Mouse (Mus musculus): Measurements from ENCODE around the gene Cilp2.

Gene Cilp2

GRCm38 (mm10) chr8:69901484-69902162 is 14.1 kb upstream of the Cilp2 start:
- DNase-seq (ENCODE audit: low spot score in 2 of 2), result peak; percentile 95 to 97

- no peak for DNase-seq (ENCODE audit: low spot score in 2 of 2)
These were observed 13.5 kb upstream of the Cilp2 start for GRCm38 (mm10) chr8:69900895-69901451.

- DNase-seq (ENCODE audit: low spot score in 2 of 2), result no peak
These were observed 12.4 kb upstream of the Cilp2 start for GRCm38 (mm10) chr8:69899876-69900275.

GRCm38 (mm10) chr8:69897857-69898256 is 10.4 kb upstream of the Cilp2 start:
- DNase-seq (ENCODE audit: low spot score in 2 of 2), result no peak

GRCm38 (mm10) chr8:69895772-69896451 is 8.4 kb upstream of the Cilp2 start:
- DNase-seq (ENCODE audit: low spot score in 2 of 2), result no peak

GRCm38 (mm10) chr8:69894836-69895332 is 7.4 kb upstream of the Cilp2 start:
- no peak for DNase-seq (ENCODE audit: low spot score in 2 of 2)

GRCm38 (mm10) chr8:69893863-69894262 is 6.4 kb upstream of the Cilp2 start:
- peak in 1 of 2 experiments; percentile 37 for DNase-seq (ENCODE audit: low spot score in 2 of 2)

- no peak for DNase-seq (ENCODE audit: low spot score in 2 of 2)
These were observed 3.3 kb upstream of the Cilp2 start for GRCm38 (mm10) chr8:69890813-69891241.

- DNase-seq (ENCODE audit: low spot score in 2 of 2), result no peak
These were observed 1.4 kb upstream of the Cilp2 start for GRCm38 (mm10) chr8:69888902-69889301.

GRCm38 (mm10) chr8:69888244-69888866 is 868 bp upstream of the Cilp2 start:
- no peak for DNase-seq (ENCODE audit: low spot score in 2 of 2)

GRCm38 (mm10) chr8:69884141-69884540 is 3.3 kb downstream of the Cilp2 start:
- no peak for DNase-seq (ENCODE audit: low spot score in 2 of 2)

- no peak for DNase-seq (ENCODE audit: low spot score in 2 of 2)
These were observed 4.5 kb downstream of the Cilp2 start for GRCm38 (mm10) chr8:69882833-69883600.

- DNase-seq (ENCODE audit: low spot score in 2 of 2), result peak; percentile 76 to 78
These were observed 5.3 kb downstream of the Cilp2 start for GRCm38 (mm10) chr8:69882021-69882756.

- no peak for DNase-seq (ENCODE audit: low spot score in 2 of 2)
These were observed 6.1 kb downstream of the Cilp2 start for GRCm38 (mm10) chr8:69881261-69881865.

- no peak for DNase-seq (ENCODE audit: low spot score in 2 of 2)
These were observed 6.6 kb downstream of the Cilp2 start for GRCm38 (mm10) chr8:69880841-69881240.

GRCm38 (mm10) chr8:69879678-69880077 is 7.8 kb downstream of the Cilp2 start:
- no peak for DNase-seq (ENCODE audit: low spot score in 2 of 2)

- no peak for DNase-seq (ENCODE audit: low spot score in 2 of 2)
These were observed 9.5 kb downstream of the Cilp2 start for GRCm38 (mm10) chr8:69877992-69878391.

- DNase-seq (ENCODE audit: low spot score in 2 of 2), result no peak
These were observed 10.1 kb downstream of the Cilp2 start for GRCm38 (mm10) chr8:69877396-69877795.

GRCm38 (mm10) chr8:69876967-69877366 is 10.5 kb downstream of the Cilp2 start:
- no peak for DNase-seq (ENCODE audit: low spot score in 2 of 2)

- no peak for DNase-seq (ENCODE audit: low spot score in 2 of 2)
These were observed 11.4 kb downstream of the Cilp2 start for GRCm38 (mm10) chr8:69876097-69876496.
